Mouse (Mus musculus): Measurements from ENCODE around the gene Larp4b. TPM values are rescaled to one million over a fixed set of nuclear protein-coding genes. Genes with fewer than 3 reads are reported as not detected.

Larp4b gene
- polyA plus RNA-seq, 1 experiment from 2014 or later, result 32.1 TPM

GRCm38 (mm10) chr13:9136088-9136487 is 42.4 kb downstream of the Larp4b start:
- H3K36me3 ChIP-seq, result peaks cover 51% of the 10 kb centered on the region
- 89% methylated on average over 6 of the region's 6 CpGs for WGBS
- no peaks in the 10 kb centered on the region for H3K4me1 ChIP-seq
- no peaks in the 10 kb centered on the region for H3K27me3 ChIP-seq (ENCODE audit: insufficient read depth, poor library complexity, severe bottlenecking)
- DNase-seq (ENCODE audit: low spot score), result no peak
- H3K9me3 ChIP-seq, result no peaks in the 10 kb centered on the region
- H3K4me3 ChIP-seq, result no peak overlapping the region
- no peak overlapping the region for H3K27ac ChIP-seq

- no peak overlapping the region for H3K4me3 ChIP-seq
- 74% methylated on average over 4 of the region's 4 CpGs for WGBS
- no peaks in the 10 kb centered on the region for H3K27me3 ChIP-seq (ENCODE audit: insufficient read depth, poor library complexity, severe bottlenecking)
- no peak for DNase-seq (ENCODE audit: low spot score)
- H3K9me3 ChIP-seq, result no peaks in the 10 kb centered on the region
- H3K36me3 ChIP-seq, result peaks cover 57% of the 10 kb centered on the region
- no peak overlapping the region for H3K27ac ChIP-seq
- no peaks in the 10 kb centered on the region for H3K4me1 ChIP-seq
Observed at GRCm38 (mm10) chr13:9136733-9137132, 43.1 kb downstream of the Larp4b start.

- no peaks in the 10 kb centered on the region for H3K4me1 ChIP-seq
- H3K4me3 ChIP-seq, result no peak overlapping the region
- 82% methylated on average over 6 of the region's 6 CpGs for WGBS
- H3K27ac ChIP-seq, result no peak overlapping the region
- H3K9me3 ChIP-seq, result no peaks in the 10 kb centered on the region
- no peak for DNase-seq (ENCODE audit: low spot score)
- H3K36me3 ChIP-seq, result peaks cover 76% of the 10 kb centered on the region
- H3K27me3 ChIP-seq (ENCODE audit: insufficient read depth, poor library complexity, severe bottlenecking), result no peaks in the 10 kb centered on the region
Observed at GRCm38 (mm10) chr13:9139466-9139991, 45.8 kb downstream of the Larp4b start.

DNA sequence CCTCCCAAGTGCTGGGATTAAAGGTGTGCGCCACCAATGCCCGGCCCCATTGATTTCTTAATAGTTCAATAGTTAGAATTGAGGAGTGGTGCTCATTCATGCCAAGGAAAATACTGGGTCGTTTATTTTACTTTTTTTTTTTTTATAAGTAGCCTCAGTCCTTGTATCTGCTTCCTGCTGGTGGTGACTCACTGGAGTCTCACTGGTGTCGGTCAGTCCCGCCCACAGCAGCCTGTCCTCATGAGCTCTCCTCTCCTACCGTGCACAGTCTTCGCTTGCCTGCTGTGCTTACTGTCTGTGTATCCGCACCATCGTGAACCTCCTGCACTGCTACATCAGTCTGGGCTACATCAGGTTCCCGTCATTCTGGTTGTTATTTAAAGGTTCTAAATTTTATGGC is 46.5 kb downstream of the Larp4b start:
- no peak for DNase-seq (ENCODE audit: low spot score)
- Histone ChIP-seq H3K4me1 (no peaks in the 10 kb centered on the region), H3K9me3 (no peaks in the 10 kb centered on the region), H3K27me3 (ENCODE audit: insufficient read depth, poor library complexity, severe bottlenecking) (no peaks in the 10 kb centered on the region), H3K27ac (no peak overlapping the region), H3K36me3 (peaks cover 80% of the 10 kb centered on the region), H3K4me3 (no peak overlapping the region)
- WGBS, result 78% methylated on average over 10 of the region's 10 CpGs

DNA sequence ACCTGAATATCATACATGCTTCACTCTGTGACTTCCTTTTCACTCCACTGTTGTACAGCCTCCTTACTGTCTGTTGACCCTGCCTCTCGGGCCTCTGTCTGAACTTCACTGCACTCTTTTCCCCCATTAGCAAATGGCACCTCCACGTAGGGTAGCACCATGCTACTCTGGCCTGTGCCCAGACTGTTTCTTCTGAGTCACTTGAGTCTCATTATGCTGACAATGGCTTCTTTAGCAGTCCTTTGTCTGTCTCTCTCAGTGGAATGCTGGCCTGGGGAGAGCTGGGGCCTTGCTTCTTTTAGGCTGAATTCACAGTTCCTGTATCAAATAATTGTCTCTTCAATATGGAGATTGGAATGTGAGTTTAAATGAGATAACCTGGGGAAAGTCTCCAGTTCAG is 48.7 kb downstream of the Larp4b start:
- no peak for DNase-seq (ENCODE audit: low spot score)
- Histone ChIP-seq H3K27me3 (ENCODE audit: insufficient read depth, poor library complexity, severe bottlenecking) (no peaks in the 10 kb centered on the region), H3K4me1 (no peaks in the 10 kb centered on the region), H3K36me3 (peaks cover 83% of the 10 kb centered on the region), H3K9me3 (no peaks in the 10 kb centered on the region), H3K27ac (no peak overlapping the region), H3K4me3 (no peak overlapping the region)
- whole genome bisulfite sequencing, result 81% methylated on average over 2 of the region's 2 CpGs

- peaks cover 73% of the 10 kb centered on the region for H3K36me3 ChIP-seq
- H3K9me3 ChIP-seq, result no peaks in the 10 kb centered on the region
- no peak overlapping the region for H3K27ac ChIP-seq
- no peak for DNase-seq (ENCODE audit: low spot score)
- H3K27me3 ChIP-seq (ENCODE audit: insufficient read depth, poor library complexity, severe bottlenecking), result no peaks in the 10 kb centered on the region
- H3K4me1 ChIP-seq, result no peaks in the 10 kb centered on the region
- H3K4me3 ChIP-seq, result no peak overlapping the region
- WGBS, result 91% methylated on average over 2 of the region's 2 CpGs
Observed at GRCm38 (mm10) chr13:9148830-9149229, 55.1 kb downstream of the Larp4b start.

- Histone ChIP-seq H3K4me3 (no peak overlapping the region), H3K36me3 (peaks cover 75% of the 10 kb centered on the region), H3K27me3 (ENCODE audit: insufficient read depth, poor library complexity, severe bottlenecking) (no peaks in the 10 kb centered on the region), H3K4me1 (no peaks in the 10 kb centered on the region), H3K9me3 (no peaks in the 10 kb centered on the region), H3K27ac (no peak overlapping the region)
- no peak for DNase-seq (ENCODE audit: low spot score)
- WGBS, result 90% methylated on average over 7 of the region's 7 CpGs
Observed at GRCm38 (mm10) chr13:9149473-9150217, 56.0 kb downstream of the Larp4b start.

DNA sequence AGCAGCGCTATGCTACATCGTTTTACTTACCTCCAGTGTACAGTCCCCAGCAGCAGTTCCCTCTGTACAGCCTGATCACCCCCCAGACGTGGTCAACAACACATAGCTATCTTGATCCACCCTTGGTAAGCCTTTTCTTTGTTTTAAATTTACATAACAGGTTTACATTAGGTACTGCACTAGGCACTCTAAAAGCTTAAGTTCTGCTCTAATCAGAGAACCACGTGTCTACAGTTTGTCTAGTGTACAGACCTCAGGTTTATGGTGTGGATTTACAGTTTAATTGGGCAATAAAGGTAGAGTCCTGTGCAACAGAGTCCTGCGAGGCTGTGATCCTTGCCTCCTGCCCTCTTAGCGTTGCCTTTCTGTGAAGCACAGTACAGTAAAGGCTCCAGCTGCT is 57.4 kb downstream of the Larp4b start:
- H3K27me3 ChIP-seq (ENCODE audit: insufficient read depth, poor library complexity, severe bottlenecking), result no peaks in the 10 kb centered on the region
- H3K27ac ChIP-seq, result no peak overlapping the region
- no peaks in the 10 kb centered on the region for H3K4me1 ChIP-seq
- H3K36me3 ChIP-seq, result peaks cover 79% of the 10 kb centered on the region
- no peaks in the 10 kb centered on the region for H3K9me3 ChIP-seq
- H3K4me3 ChIP-seq, result no peak overlapping the region
- WGBS, result 90% methylated on average over 6 of the region's 6 CpGs
- no peak for DNase-seq (ENCODE audit: low spot score)

DNA sequence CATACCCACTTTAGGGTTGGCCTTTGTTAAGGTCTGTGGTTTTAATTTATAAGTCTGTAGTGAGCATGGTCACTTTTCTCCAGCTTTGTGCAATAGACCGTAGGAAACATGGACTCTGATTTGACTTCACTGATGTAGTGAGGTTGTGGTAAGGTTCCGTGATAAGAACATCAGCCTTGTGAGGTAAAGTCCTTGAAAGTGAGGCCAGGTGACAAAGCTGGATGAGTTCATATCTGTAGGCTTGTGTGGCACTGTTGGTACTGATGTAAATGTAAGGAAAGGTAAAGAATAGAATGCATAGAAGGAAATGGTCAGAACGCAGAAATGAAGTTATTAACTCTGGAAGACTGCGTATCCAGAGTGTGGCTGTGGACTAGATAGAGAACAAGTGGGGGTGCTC is 57.9 kb downstream of the Larp4b start:
- H3K36me3 ChIP-seq, result peaks cover 79% of the 10 kb centered on the region
- 94% methylated on average over 4 of the region's 4 CpGs for WGBS

DNA sequence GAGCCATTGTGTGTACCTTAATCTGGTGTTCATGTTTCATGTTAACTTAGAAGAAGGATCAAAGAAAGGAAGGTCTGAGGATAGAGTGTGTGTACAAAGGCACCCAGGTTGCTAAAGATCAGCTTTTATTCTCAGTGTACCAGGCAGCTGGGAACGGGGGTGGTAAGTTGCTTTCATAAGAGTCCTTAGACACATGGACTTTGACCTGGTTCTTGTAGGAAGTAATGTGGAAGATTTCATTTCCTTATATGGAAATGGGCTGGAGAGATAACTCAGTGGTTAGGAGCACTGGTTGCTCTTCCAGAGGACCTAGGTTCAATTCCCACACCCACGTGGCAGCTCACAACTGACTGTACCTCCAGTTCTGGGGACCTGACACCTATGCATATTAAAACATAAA is 58.6 kb downstream of the Larp4b start:
- WGBS, result 88% methylated on average over 2 of the region's 2 CpGs
- DNase-seq (ENCODE audit: low spot score), result no peak
- H3K27me3 ChIP-seq (ENCODE audit: insufficient read depth, poor library complexity, severe bottlenecking), result no peaks in the 10 kb centered on the region
- H3K4me3 ChIP-seq, result no peak overlapping the region
- no peak overlapping the region for H3K27ac ChIP-seq
- H3K36me3 ChIP-seq, result peaks cover 80% of the 10 kb centered on the region
- no peaks in the 10 kb centered on the region for H3K4me1 ChIP-seq
- no peaks in the 10 kb centered on the region for H3K9me3 ChIP-seq

More for the DNA sequence above, 57.9 kb downstream of the Larp4b start:
- H3K9me3 ChIP-seq, result no peaks in the 10 kb centered on the region
- H3K4me1 ChIP-seq, result no peaks in the 10 kb centered on the region
- H3K27me3 ChIP-seq (ENCODE audit: insufficient read depth, poor library complexity, severe bottlenecking), result no peaks in the 10 kb centered on the region
- H3K4me3 ChIP-seq, result no peak overlapping the region
- DNase-seq (ENCODE audit: low spot score), result no peak
- H3K27ac ChIP-seq, result no peak overlapping the region

- H3K36me3 ChIP-seq, result peaks cover 83% of the 10 kb centered on the region
- H3K4me1 ChIP-seq, result no peaks in the 10 kb centered on the region
- no peak overlapping the region for H3K27ac ChIP-seq
- no peaks in the 10 kb centered on the region for H3K9me3 ChIP-seq
- DNase-seq (ENCODE audit: low spot score), result no peak
- no peaks in the 10 kb centered on the region for H3K27me3 ChIP-seq (ENCODE audit: insufficient read depth, poor library complexity, severe bottlenecking)
- 83% methylated on average over 9 of the region's 9 CpGs for WGBS
- no peak overlapping the region for H3K4me3 ChIP-seq
Observed at GRCm38 (mm10) chr13:9153803-9154202, 60.1 kb downstream of the Larp4b start.

DNA sequence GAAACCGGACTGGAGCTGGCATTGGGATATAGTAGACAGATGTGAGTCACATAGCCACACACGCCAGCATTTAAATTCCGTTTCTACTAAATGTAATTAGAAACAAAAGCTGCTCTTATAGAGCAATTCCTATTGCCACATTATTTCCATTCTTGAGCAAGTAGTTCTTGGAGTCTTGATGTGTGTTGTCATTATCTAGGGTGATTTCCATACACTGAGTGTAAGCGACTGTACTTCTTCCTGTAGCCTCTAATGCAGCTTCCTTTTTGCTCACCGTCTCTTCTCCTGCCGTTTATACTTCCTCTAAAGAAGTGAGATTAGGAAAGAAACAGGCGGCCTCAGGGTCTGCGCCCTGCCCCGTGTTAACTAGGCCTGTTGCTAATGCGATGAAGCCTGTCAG is 65.6 kb downstream of the Larp4b start:
- DNase-seq (ENCODE audit: low spot score), result no peak
- no peak overlapping the region for H3K27ac ChIP-seq
- peaks cover 87% of the 10 kb centered on the region for H3K36me3 ChIP-seq
- no peak overlapping the region for H3K4me3 ChIP-seq
- 79% methylated on average over 10 of the region's 10 CpGs for WGBS
- H3K4me1 ChIP-seq, result no peaks in the 10 kb centered on the region
- no peaks in the 10 kb centered on the region for H3K9me3 ChIP-seq
- H3K27me3 ChIP-seq (ENCODE audit: insufficient read depth, poor library complexity, severe bottlenecking), result no peaks in the 10 kb centered on the region

- H3K27me3 ChIP-seq (ENCODE audit: insufficient read depth, poor library complexity, severe bottlenecking), result no peaks in the 10 kb centered on the region
- WGBS, result 88% methylated on average over 4 of the region's 4 CpGs
- peaks cover 93% of the 10 kb centered on the region for H3K36me3 ChIP-seq
- no peak for DNase-seq (ENCODE audit: low spot score)
- H3K4me3 ChIP-seq, result no peak overlapping the region
- H3K9me3 ChIP-seq, result no peaks in the 10 kb centered on the region
- H3K4me1 ChIP-seq, result no peaks in the 10 kb centered on the region
- no peak overlapping the region for H3K27ac ChIP-seq
Observed at GRCm38 (mm10) chr13:9162888-9163287, 69.2 kb downstream of the Larp4b start.

DNA sequence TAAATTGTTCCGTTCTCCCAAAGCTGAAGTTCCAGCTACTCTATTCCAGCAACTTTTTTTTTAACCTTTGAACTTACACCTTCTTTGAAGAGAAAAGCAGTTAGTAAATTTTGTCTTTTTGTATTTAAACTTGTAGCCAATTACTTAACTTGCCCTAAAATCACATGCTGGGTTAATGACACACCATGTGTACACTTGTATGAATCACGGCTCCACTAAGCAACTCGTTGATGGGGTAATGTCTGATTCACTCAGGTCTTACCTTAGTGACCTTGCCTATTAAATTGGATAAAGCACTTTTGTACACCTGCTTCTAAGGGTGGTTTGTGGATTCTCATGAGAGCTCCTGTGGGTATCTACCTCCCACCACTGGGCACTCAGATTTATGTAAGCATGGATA is 74.2 kb downstream of the Larp4b start:
- H3K4me3 ChIP-seq, result no peak overlapping the region
- 93% methylated on average over 3 of the region's 3 CpGs for WGBS
- no peak for DNase-seq (ENCODE audit: low spot score)
- no peak overlapping the region for H3K27ac ChIP-seq
- peaks cover 83% of the 10 kb centered on the region for H3K36me3 ChIP-seq
- no peaks in the 10 kb centered on the region for H3K9me3 ChIP-seq
- H3K27me3 ChIP-seq (ENCODE audit: insufficient read depth, poor library complexity, severe bottlenecking), result no peaks in the 10 kb centered on the region
- H3K4me1 ChIP-seq, result no peaks in the 10 kb centered on the region
